ENCODE assay signal across 8 mouse cellular contexts in the genomic region with DNA sequence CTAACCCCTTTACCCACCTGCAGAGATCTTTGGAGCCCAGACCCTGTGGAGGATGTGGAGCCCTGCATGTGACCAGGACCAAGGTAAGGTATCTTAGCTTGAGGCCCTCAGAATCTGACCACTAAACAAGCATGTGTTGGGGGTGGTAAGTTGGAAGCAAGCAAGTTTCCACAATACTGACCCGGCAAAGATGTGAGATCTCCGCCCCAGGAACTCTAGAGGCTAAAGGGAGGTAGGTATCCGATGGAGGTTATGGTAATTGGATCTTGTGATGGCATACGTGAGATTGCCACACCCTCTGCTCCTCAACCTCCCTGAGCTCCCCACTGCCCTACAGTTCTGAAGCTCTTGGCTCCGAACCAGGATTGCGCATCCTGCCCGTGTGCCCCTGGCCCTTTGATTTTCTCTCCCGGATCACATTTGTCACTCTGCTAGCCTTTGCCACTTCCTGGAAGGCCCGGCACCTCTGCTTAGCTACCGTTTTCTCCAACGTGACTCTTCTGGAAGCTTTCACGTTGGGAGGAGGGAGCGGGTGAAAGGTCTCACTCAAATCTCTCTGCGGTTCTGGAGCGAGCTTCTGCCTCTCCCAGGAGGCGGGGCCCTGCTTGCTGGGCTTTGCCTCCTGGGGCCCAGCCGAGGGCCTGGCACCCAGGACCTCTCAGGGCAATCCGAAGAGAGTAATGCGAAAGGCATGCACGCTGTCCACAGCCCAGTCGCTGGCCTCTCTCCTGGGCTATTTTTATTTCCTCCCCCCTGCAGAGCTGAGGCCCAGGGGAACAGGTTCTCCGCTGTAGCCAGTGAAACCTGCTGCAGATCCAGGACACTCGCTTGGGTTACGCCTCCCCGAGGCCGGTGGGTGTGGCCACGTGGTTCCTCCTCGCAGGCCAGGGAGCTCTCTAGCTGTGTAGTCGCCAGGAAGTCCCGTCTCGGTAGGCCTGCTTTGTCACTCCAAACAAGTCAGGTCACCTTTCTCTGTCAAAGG. TPM values are rescaled to one million over a fixed set of nuclear protein-coding genes. Genes with fewer than 3 reads are reported as not detected.
DNase-seq lines count a peak whose midpoint lies in the region; ATAC-seq lines count a peak whose summit lies in the region.

No protein-coding gene starts in this region.

- H3K9ac ChIP-seq in forebrain, embryonic 12.5 days, result peak overlapping the region; percentile 48

- intact Hi-C loops in heart, postnatal 25 days (cut with DNase I), result loop anchor here (2.0 kb wide), 1 partner anchor 16 kb away; a partner anchor contains a TSS

- peak overlapping the region; percentile 45 for H3K4me3 ChIP-seq in brown adipose tissue, adult 24 weeks (ENCODE audit: insufficient read depth, low read depth, low read length)
- peak overlapping the region; percentile 30 for H3K4me3 ChIP-seq in forebrain, embryonic 12.5 days (replicated peaks)
- H3K4me3 ChIP-seq in limb, embryonic 10.5 days, result peak overlapping the region; percentile 51
- H3K4me3 ChIP-seq in midbrain, embryonic 10.5 days, result peak overlapping the region; percentile 52

- peak overlapping the region; percentile 93 for H3K27ac ChIP-seq in brown adipose tissue, adult 24 weeks (replicated peaks; ENCODE audit: low read depth, low read length)
- no peak overlapping the region for H3K27ac ChIP-seq in forebrain, embryonic 12.5 days
- peak overlapping the region; percentile 58; the same call in 1 of the 2 replicates for H3K27ac ChIP-seq in limb, embryonic 10.5 days
- H3K27ac ChIP-seq in midbrain, embryonic 10.5 days (replicated peaks), result peak overlapping the region; percentile 77

- peak; percentile 70; the same call in 1 of the 2 replicates for ATAC-seq in forebrain, embryonic 12.5 days (ENCODE audit: low FRiP score)

- H3K27me3 ChIP-seq in forebrain, embryonic 12.5 days, result peaks cover 9% of the 10 kb centered on the region; the same call in 1 of the 2 replicates
- peaks cover 18% of the 10 kb centered on the region; the same call in 1 of the 2 replicates for H3K27me3 ChIP-seq in limb, embryonic 10.5 days (ENCODE audit: low read depth, poor library complexity, severe bottlenecking)
- peaks cover 12% of the 10 kb centered on the region; the same call in 1 of the 2 replicates for H3K27me3 ChIP-seq in midbrain, embryonic 10.5 days (ENCODE audit: low read depth, poor library complexity, severe bottlenecking)

- H3K36me3 ChIP-seq in forebrain, embryonic 12.5 days (replicated peaks), result no peaks in the 10 kb centered on the region
- no peaks in the 10 kb centered on the region for H3K36me3 ChIP-seq in limb, embryonic 10.5 days
- H3K36me3 ChIP-seq in midbrain, embryonic 10.5 days, result no peaks in the 10 kb centered on the region

- 10% methylated on average over 31 of the region's 31 CpGs for WGBS in forebrain, embryonic 12.5 days
- WGBS in limb, embryonic 10.5 days, result 5% methylated on average over 31 of the region's 31 CpGs
- WGBS in midbrain, embryonic 10.5 days, result 8% methylated on average over 31 of the region's 31 CpGs

- H3K4me1 ChIP-seq in brown adipose tissue, adult 24 weeks (ENCODE audit: control insufficient read depth, insufficient read depth, insufficient read length, low read length), result peaks cover 21% of the 10 kb centered on the region
- peaks cover 12% of the 10 kb centered on the region for H3K4me1 ChIP-seq in forebrain, embryonic 12.5 days
- H3K4me1 ChIP-seq in limb, embryonic 10.5 days, result peaks cover 15% of the 10 kb centered on the region
- peaks cover 22% of the 10 kb centered on the region for H3K4me1 ChIP-seq in midbrain, embryonic 10.5 days

- peak; percentile 93 for DNase-seq in Muller cell, postnatal 12 days (ENCODE audit: inconsistent ontology term)
- peak; percentile 86 for DNase-seq in heart, postnatal 25 days (ENCODE audit: low spot score)
- DNase-seq in limb, embryonic 10.5 days (ENCODE audit: low spot score), result peak; percentile 72
- DNase-seq in midbrain, embryonic 10.5 days (ENCODE audit: low spot score), result peak; percentile 68
- peak; percentile 82 for DNase-seq in spleen, adult 12 weeks (ENCODE audit: low spot score)
- DNase-seq in frontal cortex, postnatal 14 days (ENCODE audit: low spot score in 2 of 2), result no peak

- no peaks in the 10 kb centered on the region for H3K9me3 ChIP-seq in forebrain, embryonic 12.5 days
- no peaks in the 10 kb centered on the region for H3K9me3 ChIP-seq in limb, embryonic 10.5 days (replicated peaks)
- H3K9me3 ChIP-seq in midbrain, embryonic 10.5 days (replicated peaks), result no peaks in the 10 kb centered on the region

- H3K4me2 ChIP-seq in forebrain, embryonic 12.5 days, result peak overlapping the region; percentile 52

RNA-seq across cellular contexts. Expression of a gene that starts 17.0 kb away (rescaled TPM):
- 62.7 and 65.5 TPM in 2 replicates for polyA plus RNA-seq in brown adipose tissue, adult 24 weeks (2012; ENCODE audit: insufficient read depth, insufficient read length, missing spikeins)
- 44.2 and 46.6 TPM in 2 replicates for polyA plus RNA-seq in forebrain, embryonic 12.5 days (2016; fragmentation: Nextera tagmentation; extraction: Ambion mirVana)
- 10 to 100 TPM; 79.8 to 91.2 TPM for total RNA-seq in heart, postnatal 25 days (2021)
- polyA plus RNA-seq in limb, embryonic 10.5 days (2016; fragmentation: Nextera tagmentation; extraction: Ambion mirVana), result 22.5 and 25.1 TPM in 2 replicates
- polyA plus RNA-seq in midbrain, embryonic 10.5 days (2016; fragmentation: Nextera tagmentation; extraction: Ambion mirVana), result 23.7 and 29.3 TPM in 2 replicates

RNA-seq across cellular contexts. Expression of a gene that starts 35.6 kb away (rescaled TPM):
- polyA plus RNA-seq in brown adipose tissue, adult 24 weeks (2012; ENCODE audit: insufficient read depth, insufficient read length, missing spikeins), result 12.0 and 17.0 TPM in 2 replicates
- polyA plus RNA-seq in forebrain, embryonic 12.5 days (2016; fragmentation: Nextera tagmentation; extraction: Ambion mirVana), result 25.3 TPM in 2 replicates
- total RNA-seq in heart, postnatal 25 days (2021), result 10 to 100 TPM; 12.9 to 13.0 TPM
- polyA plus RNA-seq in limb, embryonic 10.5 days (2016; fragmentation: Nextera tagmentation; extraction: Ambion mirVana), result 23.7 and 25.5 TPM in 2 replicates
- 21.1 and 23.5 TPM in 2 replicates for polyA plus RNA-seq in midbrain, embryonic 10.5 days (2016; fragmentation: Nextera tagmentation; extraction: Ambion mirVana)

Comparison
In these comparisons a context has a peak if more than half of its experiments do, and no peak if none do; other contexts are left out.
1. DNase-seq: peak in Muller cell, postnatal 12 days (single experiment), heart, postnatal 25 days (single experiment), limb, embryonic 10.5 days (single experiment), midbrain, embryonic 10.5 days (single experiment) and spleen, adult 12 weeks (single experiment); none in frontal cortex, postnatal 14 days (0 of 2).
2. Peak in every context shown above with its lines, with median percentiles within 50 percentile points of each other: H3K4me3 ChIP-seq.